Mouse (Mus musculus): ENCODE results near the gene Mindy3. TPM values are rescaled to one million over a fixed set of nuclear protein-coding genes. Genes with fewer than 3 reads are reported as not detected.
"Not testable (repeated sequence)": the region's sequence is repeated elsewhere in the genome, so short reads cannot be mapped to it uniquely, and the experiment has no call there.

Gene Mindy3
- polyA plus RNA-seq (2021): 44.1 TPM

- in situ Hi-C loops (cut with MboI; ENCODE audit: low pct_unique_long_range_greater_than_20kb): no loop called here
- no peak for DNase-seq (ENCODE audit: low read depth, low spot score)
- POLR2A ChIA-PET: interaction anchor here (0.7 kb wide), 2 partner anchors 688 to 1004 kb away, joined by 3 read pairs; no protein-coding TSS in a partner anchor
- no peaks in the 10 kb centered on the region for H3K27me3 ChIP-seq
- no peak for TF ChIP-seq CTCF (IDR thresholded peaks at IDR 0.05)
- CTCF ChIA-PET: interaction anchor here (1.5 kb wide), 1 partner anchor 17 kb away, joined by 3 read pairs; no protein-coding TSS in a partner anchor
- ATAC-seq: peak; percentile 95
Measured at GRCm38 (mm10) chr2:12419262-12419655, at the start of gene Mindy3. Mindy3 (minus strand) TSS chr2:12419470.

DNA sequence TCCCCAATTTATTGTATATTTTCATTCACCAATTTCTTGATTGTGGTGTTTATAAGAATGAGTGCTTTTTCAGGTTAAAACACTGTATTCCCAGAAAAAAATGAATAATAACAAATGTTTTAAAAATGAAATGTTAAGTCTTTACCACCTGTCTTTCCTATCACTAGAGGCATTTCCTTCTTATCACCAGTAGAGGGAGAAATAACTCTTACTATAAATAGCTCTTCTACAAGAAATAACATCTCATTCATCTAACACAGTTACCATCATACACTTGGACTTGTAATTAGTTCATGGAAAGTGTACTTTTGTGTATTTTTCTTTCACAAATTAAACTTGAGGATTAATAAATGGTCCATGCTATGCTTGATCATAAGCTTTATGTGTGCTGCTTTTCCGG lies 40.5 kb upstream of the Mindy3 start:
- DNase-seq (ENCODE audit: low read depth, low spot score): no peak
- no peak for ATAC-seq
- ChIA-PET CTCF (interaction anchor here (0.9 to 1.8 kb wide), 8 partner anchors 8 to 809 kb away, joined by 3 to 6 read pairs (median 3); no protein-coding TSS in a partner anchor), POLR2A (no interaction called here)
- in situ Hi-C loops (cut with MboI; ENCODE audit: low pct_unique_long_range_greater_than_20kb): loop anchor here (5.0 kb wide), 1 partner anchor 803 kb away; no protein-coding TSS in a partner anchor
- peak; percentile 49 for TF ChIP-seq CTCF (IDR thresholded peaks at IDR 0.05)
- peaks cover 53% of the 10 kb centered on the region for H3K27me3 ChIP-seq

GRCm38 (mm10) chr2:12450108-12450507 lies 30.8 kb upstream of the Mindy3 start:
- ATAC-seq: no peak
- CTCF ChIA-PET: interaction anchor here (1.0 kb wide), 1 partner anchor 9 kb away, joined by 3 read pairs; no protein-coding TSS in a partner anchor
- TF ChIP-seq CTCF (IDR thresholded peaks at IDR 0.05): no peak
- POLR2A ChIA-PET: no interaction called here
- DNase-seq (ENCODE audit: low read depth, low spot score): no peak
- in situ Hi-C loops (cut with MboI; ENCODE audit: low pct_unique_long_range_greater_than_20kb): no loop called here
- peaks cover 17% of the 10 kb centered on the region for H3K27me3 ChIP-seq

DNA sequence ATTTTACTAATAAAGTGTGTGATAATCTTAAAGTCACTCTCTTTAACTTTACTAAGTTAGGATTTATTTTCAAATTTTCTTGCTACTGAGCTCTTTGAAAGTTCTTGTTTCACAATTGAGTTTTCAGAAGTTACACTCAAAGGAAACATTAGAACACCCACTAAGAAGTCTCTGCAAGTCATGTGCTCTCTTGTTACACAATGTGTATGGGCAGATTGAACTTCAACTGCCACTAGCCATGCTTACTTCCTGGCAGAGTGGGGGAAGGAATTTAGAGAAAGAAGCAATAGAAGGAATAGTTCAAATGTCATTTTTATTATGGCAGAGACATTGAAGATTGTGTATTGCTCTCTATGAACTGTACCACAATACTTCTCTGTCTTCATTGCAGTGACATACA lies 20.9 kb upstream of the Mindy3 start:
- ATAC-seq (no peak), DNase-seq (ENCODE audit: low read depth, low spot score) (no peak)
- ChIA-PET CTCF (interaction anchor here (0.7 kb wide), 1 partner anchor 16 kb away, joined by 4 read pairs; no protein-coding TSS in a partner anchor), POLR2A (no interaction called here)
- no peaks in the 10 kb centered on the region for H3K27me3 ChIP-seq
- in situ Hi-C loops (cut with MboI; ENCODE audit: low pct_unique_long_range_greater_than_20kb): no loop called here
- no peak for TF ChIP-seq CTCF (IDR thresholded peaks at IDR 0.05)

DNA sequence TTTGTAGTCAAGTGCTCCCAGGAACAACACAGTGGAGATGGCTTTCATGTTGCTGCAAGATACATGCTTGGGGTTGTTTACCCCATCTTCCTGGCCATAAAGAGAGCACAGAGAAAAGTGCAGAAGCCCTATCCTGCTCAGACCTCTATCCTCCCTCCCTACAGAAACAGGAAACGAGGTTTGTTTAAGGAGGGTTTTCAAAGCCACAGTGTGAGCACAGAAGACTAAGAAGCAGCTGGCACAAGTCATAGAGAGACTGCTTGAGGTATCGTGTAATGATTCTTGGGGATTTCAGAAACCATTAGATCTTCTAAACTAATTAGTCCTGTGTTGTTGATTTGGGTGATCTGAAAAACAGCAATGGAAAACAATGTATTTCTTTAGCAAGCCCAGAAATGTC lies 20.3 kb upstream of the Mindy3 start:
- no peak for ATAC-seq
- TF ChIP-seq CTCF (IDR thresholded peaks at IDR 0.05): no peak
- ChIA-PET CTCF (interaction anchor here (0.7 to 1.2 kb wide), 2 partner anchors 15 to 65 kb away, joined by 3 to 4 read pairs; no protein-coding TSS in a partner anchor), POLR2A (no interaction called here)
- DNase-seq (ENCODE audit: low read depth, low spot score): no peak
- H3K27me3 ChIP-seq: no peaks in the 10 kb centered on the region
- in situ Hi-C loops (cut with MboI; ENCODE audit: low pct_unique_long_range_greater_than_20kb): no loop called here

DNA sequence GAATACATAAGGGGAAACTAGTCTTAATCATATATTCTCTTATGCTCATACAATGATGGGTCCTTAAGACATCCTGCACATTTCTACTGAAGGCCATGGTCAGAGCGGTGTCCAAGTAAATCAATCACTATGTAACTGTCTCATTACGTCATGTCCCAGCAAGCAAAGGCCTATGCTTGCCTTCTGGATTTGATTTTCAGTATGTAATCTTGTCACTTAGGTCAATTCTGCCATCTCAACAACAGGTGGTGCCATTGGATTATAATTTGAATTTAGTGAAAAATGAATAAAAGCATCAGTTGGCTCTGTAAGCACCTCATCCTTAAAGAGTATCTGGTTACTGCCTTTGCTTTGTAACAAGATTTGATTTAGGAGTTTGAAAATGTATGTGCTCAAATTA lies 18.9 kb upstream of the Mindy3 start:
- DNase-seq (ENCODE audit: low read depth, low spot score): no peak
- in situ Hi-C loops (cut with MboI; ENCODE audit: low pct_unique_long_range_greater_than_20kb): no loop called here
- H3K27me3 ChIP-seq: no peaks in the 10 kb centered on the region
- ChIA-PET CTCF (no interaction called here), POLR2A (no interaction called here)
- peak; percentile 41 for TF ChIP-seq CTCF (IDR thresholded peaks at IDR 0.05)
- no peak for ATAC-seq

GRCm38 (mm10) chr2:12432055-12432454 lies 12.8 kb upstream of the Mindy3 start:
- ATAC-seq: peak; percentile 57
- ChIA-PET CTCF (no interaction called here), POLR2A (no interaction called here)
- TF ChIP-seq CTCF (IDR thresholded peaks at IDR 0.05): no peak
- DNase-seq (ENCODE audit: low read depth, low spot score): no peak
- in situ Hi-C loops (cut with MboI; ENCODE audit: low pct_unique_long_range_greater_than_20kb): no loop called here
- no peaks in the 10 kb centered on the region for H3K27me3 ChIP-seq

DNA sequence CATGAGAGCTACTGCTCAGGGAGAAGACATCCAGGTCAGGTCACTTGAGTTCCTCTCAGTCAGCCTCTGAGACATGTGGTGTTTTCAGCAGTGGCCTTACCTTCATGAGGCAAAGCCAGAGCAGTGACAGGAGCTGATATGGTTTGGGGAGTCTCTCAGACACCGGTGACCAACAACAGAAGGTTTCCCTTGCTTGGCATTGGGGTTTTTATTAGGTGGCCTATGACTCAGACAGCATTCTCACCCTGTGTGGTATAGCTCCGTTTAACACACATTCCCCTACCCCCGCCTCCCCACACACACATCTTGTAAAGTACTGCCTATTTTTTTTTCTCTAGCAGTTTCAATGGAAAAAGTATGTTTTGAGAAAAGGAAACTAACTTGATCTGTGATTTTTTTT lies 5.1 kb upstream of the Mindy3 start:
- CTCF ChIA-PET: interaction anchor here (1.4 kb wide), 1 partner anchor 15 kb away, joined by 4 read pairs; no protein-coding TSS in a partner anchor
- in situ Hi-C loops (cut with MboI; ENCODE audit: low pct_unique_long_range_greater_than_20kb): no loop called here
- TF ChIP-seq CTCF (IDR thresholded peaks at IDR 0.05): no peak
- no peak for DNase-seq (ENCODE audit: low read depth, low spot score)
- ATAC-seq: peak; percentile 56
- POLR2A ChIA-PET: no interaction called here
- no peaks in the 10 kb centered on the region for H3K27me3 ChIP-seq

- H3K27me3 ChIP-seq; in situ Hi-C loops (cut with MboI; ENCODE audit: low pct_unique_long_range_greater_than_20kb); CTCF ChIA-PET; DNase-seq (ENCODE audit: low read depth, low spot score); POLR2A ChIA-PET; ATAC-seq: not testable (repeated sequence)
Measured at GRCm38 (mm10) chr2:12423426-12423825, 4.2 kb upstream of the Mindy3 start.

- ATAC-seq (peak; percentile 70), DNase-seq (ENCODE audit: low read depth, low spot score) (no peak)
- in situ Hi-C loops (cut with MboI; ENCODE audit: low pct_unique_long_range_greater_than_20kb): no loop called here
- H3K27me3 ChIP-seq: no peaks in the 10 kb centered on the region
- ChIA-PET CTCF (interaction anchor here (1.5 to 1.7 kb wide), 2 partner anchors 9 to 17 kb away, joined by 3 to 5 read pairs; no protein-coding TSS in a partner anchor), POLR2A (interaction anchor here (0.7 kb wide), 1 partner anchor 689 kb away, joined by 3 read pairs; no protein-coding TSS in a partner anchor)
- TF ChIP-seq CTCF (IDR thresholded peaks at IDR 0.05): no peak
Measured at GRCm38 (mm10) chr2:12418534-12419261, 572 bp downstream of the Mindy3 start.

- DNase-seq (ENCODE audit: low read depth, low spot score): no peak
- in situ Hi-C loops (cut with MboI; ENCODE audit: low pct_unique_long_range_greater_than_20kb): no loop called here
- no peak for TF ChIP-seq CTCF (IDR thresholded peaks at IDR 0.05)
- ATAC-seq: no peak
- ChIA-PET CTCF (interaction anchor here (1.7 kb wide), 1 partner anchor 9 kb away, joined by 5 read pairs; no protein-coding TSS in a partner anchor), POLR2A (no interaction called here)
- H3K27me3 ChIP-seq: no peaks in the 10 kb centered on the region
Measured at GRCm38 (mm10) chr2:12418121-12418520, 1.1 kb downstream of the Mindy3 start.
